Mouse (Mus musculus) liver, adult 2 months (tissue): ENCODE data around the gene Plch1.

Experiments
- CTCF ChIP-seq: fragments of 200-500 bp; IDR thresholded peaks from 2 replicates; pipeline ENCODE4 v1.5.1; 2011; ENCODE audit warnings: low read depth, low read length, control low read depth
- POLR2A ChIP-seq: fragments of 200-500 bp; IDR thresholded peaks from 2 replicates; pipeline ENCODE4 v1.6.1; 2011; ENCODE audit warnings: low read length, control low read depth; ENCODE audit not compliant: insufficient read depth; ENCODE audit errors: extremely low read depth

- no peak for TF ChIP-seq CTCF
- no peak for TF ChIP-seq POLR2A
Measured at GRCm38 (mm10) chr3:63881065-63881464, 18.2 kb downstream of the Plch1 start.
